Mouse (Mus musculus): ENCODE results near the gene Ndufc1. TPM values are rescaled to one million over a fixed set of nuclear protein-coding genes. Genes with fewer than 3 reads are reported as not detected.
"Not testable (repeated sequence)": the region's sequence is repeated elsewhere in the genome, so short reads cannot be mapped to it uniquely, and the experiment has no call there.

Gene Ndufc1
- polyA plus RNA-seq, 1 experiment from 2014 or later = 1,267 TPM

- not testable (repeated sequence) for H3K4me2 ChIP-seq; H3K36me3 ChIP-seq (ENCODE audit: control insufficient read depth, insufficient read depth, low read length); H3K9ac ChIP-seq (ENCODE audit: low read depth, low read length); H3K27ac ChIP-seq (ENCODE audit: low read depth, low read length); H3K4me1 ChIP-seq (ENCODE audit: control insufficient read depth, insufficient read depth, low read length); H3K9me3 ChIP-seq (replicated peaks; ENCODE audit: control insufficient read depth, low read length); ATAC-seq (replicated peaks; ENCODE audit: insufficient number of reproducible peaks, low FRiP score, low TSS enrichment); H3K27me3 ChIP-seq (ENCODE audit: control insufficient read depth, insufficient read depth, low read length); H3K4me3 ChIP-seq (ENCODE audit: low read depth, low read length)
- WGBS (ENCODE audit: insufficient replicate concordance) = 91% methylated on average over 3 of the region's 3 CpGs
Observed at GRCm38 (mm10) chr3:51393018-51393417, 15.8 kb downstream of the Ndufc1 start.

- no peaks in the 10 kb centered on the region for H3K9me3 ChIP-seq (replicated peaks; ENCODE audit: control insufficient read depth, low read length)
- no peak overlapping the region for H3K4me2 ChIP-seq
- no peak for ATAC-seq (replicated peaks; ENCODE audit: insufficient number of reproducible peaks, low FRiP score, low TSS enrichment)
- no peaks in the 10 kb centered on the region for H3K36me3 ChIP-seq (ENCODE audit: control insufficient read depth, insufficient read depth, low read length)
- peaks cover 8% of the 10 kb centered on the region for H3K4me1 ChIP-seq (ENCODE audit: control insufficient read depth, insufficient read depth, low read length)
- peaks cover 9% of the 10 kb centered on the region for H3K27me3 ChIP-seq (ENCODE audit: control insufficient read depth, insufficient read depth, low read length)
- H3K27ac ChIP-seq (ENCODE audit: low read depth, low read length) = no peak overlapping the region
- no peak overlapping the region for H3K4me3 ChIP-seq (ENCODE audit: low read depth, low read length)
- WGBS (ENCODE audit: insufficient replicate concordance) = 92% methylated on average over 5 of the region's 5 CpGs
- H3K9ac ChIP-seq (ENCODE audit: low read depth, low read length) = no peak overlapping the region
Observed at GRCm38 (mm10) chr3:51391591-51391990, 17.2 kb downstream of the Ndufc1 start.

- Histone ChIP-seq H3K9me3 (replicated peaks; ENCODE audit: control insufficient read depth, low read length) (no peaks in the 10 kb centered on the region), H3K4me1 (ENCODE audit: control insufficient read depth, insufficient read depth, low read length) (peaks cover 8% of the 10 kb centered on the region), H3K27ac (ENCODE audit: low read depth, low read length) (no peak overlapping the region), H3K4me2 (no peak overlapping the region), H3K27me3 (ENCODE audit: control insufficient read depth, insufficient read depth, low read length) (peaks cover 8% of the 10 kb centered on the region), H3K9ac (ENCODE audit: low read depth, low read length) (no peak overlapping the region), H3K4me3 (ENCODE audit: low read depth, low read length) (no peak overlapping the region), H3K36me3 (ENCODE audit: control insufficient read depth, insufficient read depth, low read length) (no peaks in the 10 kb centered on the region)
- ATAC-seq (replicated peaks; ENCODE audit: insufficient number of reproducible peaks, low FRiP score, low TSS enrichment) = no peak
- 79% methylated on average over 5 of the region's 5 CpGs for WGBS (ENCODE audit: insufficient replicate concordance)
Observed at GRCm38 (mm10) chr3:51391095-51391494, 17.7 kb downstream of the Ndufc1 start.

GRCm38 (mm10) chr3:51388904-51389303 is 19.9 kb downstream of the Ndufc1 start:
- no peaks in the 10 kb centered on the region for H3K36me3 ChIP-seq (ENCODE audit: control insufficient read depth, insufficient read depth, low read length)
- ATAC-seq (replicated peaks; ENCODE audit: insufficient number of reproducible peaks, low FRiP score, low TSS enrichment) = 0 out of 2 replicates have a peak, but pooled peaks have one; percentile 14
- peaks cover 8% of the 10 kb centered on the region for H3K4me1 ChIP-seq (ENCODE audit: control insufficient read depth, insufficient read depth, low read length)
- H3K9ac ChIP-seq (ENCODE audit: low read depth, low read length) = peak overlapping the region; percentile 36; the same call in 1 of the 2 replicates
- no peaks in the 10 kb centered on the region for H3K27me3 ChIP-seq (ENCODE audit: control insufficient read depth, insufficient read depth, low read length)
- H3K27ac ChIP-seq (ENCODE audit: low read depth, low read length) = no peak overlapping the region
- H3K4me2 ChIP-seq = peak overlapping the region; percentile 72
- peak overlapping the region; percentile 31 for H3K4me3 ChIP-seq (ENCODE audit: low read depth, low read length)
- H3K9me3 ChIP-seq (replicated peaks; ENCODE audit: control insufficient read depth, low read length) = no peaks in the 10 kb centered on the region
- 4% methylated on average over 13 of the region's 13 CpGs for WGBS (ENCODE audit: insufficient replicate concordance)

GRCm38 (mm10) chr3:51387868-51388381 is 20.9 kb downstream of the Ndufc1 start:
- H3K27me3 ChIP-seq (ENCODE audit: control insufficient read depth, insufficient read depth, low read length) = no peaks in the 10 kb centered on the region
- H3K4me1 ChIP-seq (ENCODE audit: control insufficient read depth, insufficient read depth, low read length) = peaks cover 8% of the 10 kb centered on the region
- ATAC-seq (replicated peaks; ENCODE audit: insufficient number of reproducible peaks, low FRiP score, low TSS enrichment) = no peak
- WGBS (ENCODE audit: insufficient replicate concordance) = 44% methylated on average over 8 of the region's 8 CpGs
- no peaks in the 10 kb centered on the region for H3K9me3 ChIP-seq (replicated peaks; ENCODE audit: control insufficient read depth, low read length)
- H3K27ac ChIP-seq (ENCODE audit: low read depth, low read length) = no peak overlapping the region
- H3K4me2 ChIP-seq = no peak overlapping the region
- H3K9ac ChIP-seq (ENCODE audit: low read depth, low read length) = 0 out of 2 replicates have a peak overlapping the region, but pooled peaks have one; percentile 46
- H3K36me3 ChIP-seq (ENCODE audit: control insufficient read depth, insufficient read depth, low read length) = no peaks in the 10 kb centered on the region
- H3K4me3 ChIP-seq (ENCODE audit: low read depth, low read length) = no peak overlapping the region

GRCm38 (mm10) chr3:51387134-51387451 is 21.7 kb downstream of the Ndufc1 start:
- no peak overlapping the region for H3K4me3 ChIP-seq (ENCODE audit: low read depth, low read length)
- no peak overlapping the region for H3K4me2 ChIP-seq
- WGBS (ENCODE audit: insufficient replicate concordance) = 67% methylated on average over 3 of the region's 3 CpGs
- H3K36me3 ChIP-seq (ENCODE audit: control insufficient read depth, insufficient read depth, low read length) = no peaks in the 10 kb centered on the region
- H3K27me3 ChIP-seq (ENCODE audit: control insufficient read depth, insufficient read depth, low read length) = no peaks in the 10 kb centered on the region
- ATAC-seq (replicated peaks; ENCODE audit: insufficient number of reproducible peaks, low FRiP score, low TSS enrichment) = no peak
- H3K27ac ChIP-seq (ENCODE audit: low read depth, low read length) = no peak overlapping the region
- peaks cover 8% of the 10 kb centered on the region for H3K4me1 ChIP-seq (ENCODE audit: control insufficient read depth, insufficient read depth, low read length)
- H3K9ac ChIP-seq (ENCODE audit: low read depth, low read length) = no peak overlapping the region
- no peaks in the 10 kb centered on the region for H3K9me3 ChIP-seq (replicated peaks; ENCODE audit: control insufficient read depth, low read length)

- H3K9me3 ChIP-seq (replicated peaks; ENCODE audit: control insufficient read depth, low read length) = no peaks in the 10 kb centered on the region
- ATAC-seq (replicated peaks; ENCODE audit: insufficient number of reproducible peaks, low FRiP score, low TSS enrichment) = no peak
- no peak overlapping the region for H3K27ac ChIP-seq (ENCODE audit: low read depth, low read length)
- no peak overlapping the region for H3K4me2 ChIP-seq
- no peaks in the 10 kb centered on the region for H3K27me3 ChIP-seq (ENCODE audit: control insufficient read depth, insufficient read depth, low read length)
- H3K9ac ChIP-seq (ENCODE audit: low read depth, low read length) = no peak overlapping the region
- H3K4me1 ChIP-seq (ENCODE audit: control insufficient read depth, insufficient read depth, low read length) = peaks cover 8% of the 10 kb centered on the region
- 50% methylated on average over 12 of the region's 12 CpGs for WGBS (ENCODE audit: insufficient replicate concordance)
- H3K36me3 ChIP-seq (ENCODE audit: control insufficient read depth, insufficient read depth, low read length) = no peaks in the 10 kb centered on the region
- no peak overlapping the region for H3K4me3 ChIP-seq (ENCODE audit: low read depth, low read length)
Observed at GRCm38 (mm10) chr3:51386441-51387133, 22.2 kb downstream of the Ndufc1 start.

GRCm38 (mm10) chr3:51383409-51383808 is 25.4 kb downstream of the Ndufc1 start:
- Histone ChIP-seq H3K4me3 (ENCODE audit: low read depth, low read length) (no peak overlapping the region), H3K4me2 (no peak overlapping the region), H3K4me1 (ENCODE audit: control insufficient read depth, insufficient read depth, low read length) (no peaks in the 10 kb centered on the region), H3K27me3 (ENCODE audit: control insufficient read depth, insufficient read depth, low read length) (no peaks in the 10 kb centered on the region), H3K9ac (ENCODE audit: low read depth, low read length) (no peak overlapping the region), H3K36me3 (ENCODE audit: control insufficient read depth, insufficient read depth, low read length) (no peaks in the 10 kb centered on the region), H3K9me3 (replicated peaks; ENCODE audit: control insufficient read depth, low read length) (no peaks in the 10 kb centered on the region), H3K27ac (ENCODE audit: low read depth, low read length) (no peak overlapping the region)
- no peak for ATAC-seq (replicated peaks; ENCODE audit: insufficient number of reproducible peaks, low FRiP score, low TSS enrichment)
- 73% methylated on average over 12 of the region's 12 CpGs for WGBS (ENCODE audit: insufficient replicate concordance)

- Histone ChIP-seq H3K27me3 (ENCODE audit: control insufficient read depth, insufficient read depth, low read length) (no peaks in the 10 kb centered on the region), H3K4me2 (no peak overlapping the region), H3K9me3 (replicated peaks; ENCODE audit: control insufficient read depth, low read length) (no peaks in the 10 kb centered on the region), H3K36me3 (ENCODE audit: control insufficient read depth, insufficient read depth, low read length) (no peaks in the 10 kb centered on the region), H3K4me1 (ENCODE audit: control insufficient read depth, insufficient read depth, low read length) (no peaks in the 10 kb centered on the region), H3K9ac (ENCODE audit: low read depth, low read length) (no peak overlapping the region), H3K27ac (ENCODE audit: low read depth, low read length) (no peak overlapping the region), H3K4me3 (ENCODE audit: low read depth, low read length) (no peak overlapping the region)
- ATAC-seq (replicated peaks; ENCODE audit: insufficient number of reproducible peaks, low FRiP score, low TSS enrichment) = no peak
- 76% methylated on average over 2 of the region's 5 CpGs for WGBS (ENCODE audit: insufficient replicate concordance)
Observed at GRCm38 (mm10) chr3:51380660-51381014, 28.2 kb downstream of the Ndufc1 start.

Measured in heart, embryonic 11.5 days (tissue).